Mouse (Mus musculus): Measurements from ENCODE around the gene Cggbp1. TPM values are rescaled to one million over a fixed set of nuclear protein-coding genes. Genes with fewer than 3 reads are reported as not detected.

The Cggbp1 gene
- total and polyA plus RNA-seq, 2 experiments, result 7.0 to 29.5 TPM

DNA sequence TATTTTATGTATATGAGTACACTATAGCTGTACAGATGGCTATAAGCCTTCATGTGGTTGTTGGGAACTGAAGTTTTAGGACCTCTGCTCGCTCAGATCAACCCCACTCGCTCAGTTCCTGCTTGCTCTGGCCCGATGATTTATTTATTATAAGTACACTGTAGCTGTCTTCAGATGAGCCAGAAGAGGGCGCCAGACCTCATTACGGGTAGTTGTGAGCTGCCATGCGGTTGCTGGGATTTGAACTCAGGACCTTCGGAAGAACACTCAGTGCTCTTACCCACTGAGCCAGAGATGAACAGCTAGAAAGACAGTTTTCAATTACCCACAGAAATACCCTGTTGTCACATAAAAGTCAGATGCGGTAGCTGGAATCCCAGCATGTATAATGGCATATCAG, 5.8 kb upstream of the Cggbp1 start:
- peaks cover 2% of the 10 kb centered on the region; the same call in 1 of the 2 replicates for H3K4me1 ChIP-seq (ENCODE audit: control insufficient read depth, insufficient read depth, low read length)
- no peak for DNase-seq (ENCODE audit: extremely low read depth, low read depth, low spot score)
- no peak for TF ChIP-seq POLR2A (IDR thresholded peaks at IDR 0.05; ENCODE audit: extremely low read depth, insufficient read depth, low read length)
- peak; percentile 32; the same call in 1 of the 2 replicates for TF ChIP-seq CTCF (IDR thresholded peaks at IDR 0.05; ENCODE audit: low read depth, low read length)
- peaks cover 11% of the 10 kb centered on the region; the same call in 1 of the 2 replicates for H3K79me2 ChIP-seq (ENCODE audit: control insufficient read depth, insufficient read depth, low read length)
- WGBS, result 91% methylated on average over 8 of the region's 8 CpGs
- no peak overlapping the region for H3K27ac ChIP-seq (replicated peaks; ENCODE audit: insufficient read depth, low read depth, low read length)
- no peaks in the 10 kb centered on the region for H3K27me3 ChIP-seq (ENCODE audit: control insufficient read depth, insufficient read depth, low read length)
- no peak overlapping the region for H3K9ac ChIP-seq (ENCODE audit: low read depth, low read length)
- H3K36me3 ChIP-seq (ENCODE audit: control insufficient read depth, insufficient read depth, low read length), result no peaks in the 10 kb centered on the region
- H3K4me3 ChIP-seq (ENCODE audit: insufficient read depth, low read depth, low read length), result no peak overlapping the region

DNA sequence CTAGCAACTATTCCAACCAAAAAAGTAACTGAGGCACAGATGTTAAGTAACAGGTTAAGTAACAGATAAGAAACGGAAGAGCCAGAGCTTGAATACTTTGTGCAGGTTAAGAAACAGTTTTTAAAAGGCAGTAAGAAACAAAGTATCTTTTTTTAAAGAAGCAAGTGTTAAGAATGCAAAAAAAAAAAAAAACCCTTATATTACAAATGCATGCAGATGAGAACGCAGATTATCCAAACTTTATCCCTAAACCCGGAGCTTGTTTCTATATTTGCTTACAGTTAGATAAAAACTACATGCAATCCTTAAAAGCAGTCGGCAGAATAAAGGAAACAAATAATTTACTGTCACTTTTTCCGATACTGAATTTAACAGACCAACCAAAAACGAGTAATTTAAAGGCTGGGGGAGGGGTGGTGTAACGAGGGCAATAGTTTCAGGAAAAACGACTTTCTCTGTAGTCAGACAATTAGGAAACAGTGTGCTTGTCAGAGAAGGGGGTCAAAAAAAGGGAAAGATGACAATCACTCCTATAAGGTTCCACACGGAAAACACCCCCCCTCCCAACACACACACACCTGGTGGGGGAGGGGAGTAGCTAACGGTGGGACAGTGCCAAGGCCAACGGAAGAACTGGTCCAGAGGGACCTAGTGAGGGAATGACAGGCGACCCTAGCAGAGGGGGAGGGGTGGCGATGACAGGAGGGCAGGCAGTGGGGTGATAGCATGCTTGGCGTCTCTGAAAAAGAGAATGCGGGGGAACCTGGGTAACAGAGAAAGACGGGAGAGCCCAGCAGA, 1.3 kb upstream of the Cggbp1 start:
- H3K79me2 ChIP-seq (ENCODE audit: control insufficient read depth, insufficient read depth, low read length), result peaks cover 13% of the 10 kb centered on the region; the same call in 1 of the 2 replicates
- under 1% methylated on average over 16 of the region's 16 CpGs for WGBS
- H3K9ac ChIP-seq (ENCODE audit: low read depth, low read length), result peak overlapping the region; percentile 91
- no peaks in the 10 kb centered on the region for H3K27me3 ChIP-seq (ENCODE audit: control insufficient read depth, insufficient read depth, low read length)
- peak overlapping the region; percentile 89 for H3K4me3 ChIP-seq (ENCODE audit: insufficient read depth, low read depth, low read length)
- peaks cover 11% of the 10 kb centered on the region for H3K4me1 ChIP-seq (ENCODE audit: control insufficient read depth, insufficient read depth, low read length)
- DNase-seq (ENCODE audit: extremely low read depth, low read depth, low spot score), result peak; percentile 41
- TF ChIP-seq CTCF (IDR thresholded peaks at IDR 0.05; ENCODE audit: low read depth, low read length) (no peak), POLR2A (IDR thresholded peaks at IDR 0.05; ENCODE audit: extremely low read depth, insufficient read depth, low read length) (no peak)
- peaks cover 11% of the 10 kb centered on the region for H3K36me3 ChIP-seq (ENCODE audit: control insufficient read depth, insufficient read depth, low read length)
- H3K27ac ChIP-seq (replicated peaks; ENCODE audit: insufficient read depth, low read depth, low read length), result peak overlapping the region; percentile 76

- Histone ChIP-seq H3K9ac (ENCODE audit: low read depth, low read length) (peak overlapping the region; percentile 91), H3K4me1 (ENCODE audit: control insufficient read depth, insufficient read depth, low read length) (peaks cover 11% of the 10 kb centered on the region), H3K36me3 (ENCODE audit: control insufficient read depth, insufficient read depth, low read length) (peaks cover 16% of the 10 kb centered on the region), H3K4me3 (ENCODE audit: insufficient read depth, low read depth, low read length) (peak overlapping the region; percentile 89), H3K27ac (replicated peaks; ENCODE audit: insufficient read depth, low read depth, low read length) (peak overlapping the region; percentile 76), H3K27me3 (ENCODE audit: control insufficient read depth, insufficient read depth, low read length) (no peaks in the 10 kb centered on the region), H3K79me2 (ENCODE audit: control insufficient read depth, insufficient read depth, low read length) (peaks cover 12% of the 10 kb centered on the region; the same call in 1 of the 2 replicates)
- WGBS, result under 1% methylated on average over 37 of the region's 45 CpGs
- peak; percentile 31 for DNase-seq (ENCODE audit: extremely low read depth, low read depth, low spot score)
- TF ChIP-seq CTCF (IDR thresholded peaks at IDR 0.05; ENCODE audit: low read depth, low read length) (no peak), POLR2A (IDR thresholded peaks at IDR 0.05; ENCODE audit: extremely low read depth, insufficient read depth, low read length) (no peak)
Observed at GRCm38 (mm10) chr16:64851085-64851562, 672 bp upstream of the Cggbp1 start.

GRCm38 (mm10) chr16:64852441-64852871, 660 bp downstream of the Cggbp1 start:
- peaks cover 12% of the 10 kb centered on the region; the same call in 1 of the 2 replicates for H3K79me2 ChIP-seq (ENCODE audit: control insufficient read depth, insufficient read depth, low read length)
- TF ChIP-seq CTCF (IDR thresholded peaks at IDR 0.05; ENCODE audit: low read depth, low read length) (no peak), POLR2A (IDR thresholded peaks at IDR 0.05; ENCODE audit: extremely low read depth, insufficient read depth, low read length) (0 out of 2 replicates have a peak, but pooled peaks have one; percentile 5)
- peak; percentile 28 for DNase-seq (ENCODE audit: extremely low read depth, low read depth, low spot score)
- WGBS, result under 1% methylated on average over 50 of the region's 53 CpGs
- peak overlapping the region; percentile 93 for H3K9ac ChIP-seq (ENCODE audit: low read depth, low read length)
- peak overlapping the region; percentile 88 for H3K27ac ChIP-seq (replicated peaks; ENCODE audit: insufficient read depth, low read depth, low read length)
- H3K36me3 ChIP-seq (ENCODE audit: control insufficient read depth, insufficient read depth, low read length), result peaks cover 22% of the 10 kb centered on the region
- H3K4me1 ChIP-seq (ENCODE audit: control insufficient read depth, insufficient read depth, low read length), result peaks cover 11% of the 10 kb centered on the region
- H3K27me3 ChIP-seq (ENCODE audit: control insufficient read depth, insufficient read depth, low read length), result no peaks in the 10 kb centered on the region
- peak overlapping the region; percentile 95 for H3K4me3 ChIP-seq (ENCODE audit: insufficient read depth, low read depth, low read length)

DNA sequence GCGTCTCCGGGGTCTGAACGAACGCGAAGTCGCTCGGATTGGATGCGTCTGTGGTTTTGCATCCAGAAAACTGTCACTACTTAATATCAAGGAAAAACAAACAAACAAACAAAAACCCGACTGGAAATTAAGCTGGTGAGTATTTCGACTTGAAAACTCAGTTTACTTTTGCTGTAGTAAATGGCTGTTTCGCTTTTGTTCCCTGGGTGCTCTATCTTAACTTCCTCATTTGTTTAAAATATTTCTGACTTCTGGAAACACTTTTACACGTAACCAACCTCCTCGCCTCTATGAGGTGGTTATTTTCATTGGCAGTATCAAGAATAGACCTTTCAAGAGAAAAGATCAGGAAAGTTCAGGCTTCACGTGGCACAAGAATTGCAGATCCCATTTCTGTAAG, 1.1 kb downstream of the Cggbp1 start:
- TF ChIP-seq CTCF (IDR thresholded peaks at IDR 0.05; ENCODE audit: low read depth, low read length) (no peak), POLR2A (IDR thresholded peaks at IDR 0.05; ENCODE audit: extremely low read depth, insufficient read depth, low read length) (0 out of 2 replicates have a peak, but pooled peaks have one; percentile 0)
- peaks cover 12% of the 10 kb centered on the region; the same call in 1 of the 2 replicates for H3K79me2 ChIP-seq (ENCODE audit: control insufficient read depth, insufficient read depth, low read length)
- H3K27ac ChIP-seq (replicated peaks; ENCODE audit: insufficient read depth, low read depth, low read length), result peak overlapping the region; percentile 88
- no peaks in the 10 kb centered on the region for H3K27me3 ChIP-seq (ENCODE audit: control insufficient read depth, insufficient read depth, low read length)
- 1% methylated on average over 14 of the region's 14 CpGs for WGBS
- H3K4me3 ChIP-seq (ENCODE audit: insufficient read depth, low read depth, low read length), result peak overlapping the region; percentile 95
- no peak for DNase-seq (ENCODE audit: extremely low read depth, low read depth, low spot score)
- H3K4me1 ChIP-seq (ENCODE audit: control insufficient read depth, insufficient read depth, low read length), result peaks cover 11% of the 10 kb centered on the region
- H3K9ac ChIP-seq (ENCODE audit: low read depth, low read length), result peak overlapping the region; percentile 93
- peaks cover 25% of the 10 kb centered on the region for H3K36me3 ChIP-seq (ENCODE audit: control insufficient read depth, insufficient read depth, low read length)

Measured in liver, adult 2 months (tissue).